Mouse (Mus musculus) forebrain, embryonic 11.5 days (tissue): Measurements from ENCODE around the gene Kcnk3. TPM values are rescaled to one million over a fixed set of nuclear protein-coding genes. Genes with fewer than 3 reads are reported as not detected.

Experiments used
- ATAC-seq: fragments of 200-750 bp; cut with Nextera tagmentation; replicated peaks from 2 replicates; pipeline ENCODE4 v1.8.0; 2017; ENCODE audit warnings: moderate TSS enrichment; ENCODE audit not compliant: low FRiP score
- DNase-seq: peaks from one replicate; pipeline ENCODE4 v3.0.0-alpha.2; 2017; ENCODE audit warnings: low spot score
- H3K27ac ChIP-seq: fragments of 300-500 bp; sonication (generic); 2 replicates; pipeline ENCODE4 v1.5.1; 2014; ENCODE audit warnings: low read depth, low read length
- H3K27me3 ChIP-seq: fragments of 300-500 bp; sonication (generic); 2 replicates; pipeline ENCODE4 v1.6.1; 2014; ENCODE audit warnings: mild to moderate bottlenecking, low read length, mixed read lengths; ENCODE audit not compliant: control insufficient read depth, insufficient read depth
- H3K36me3 ChIP-seq: fragments of 300-500 bp; sonication (generic); 2 replicates; pipeline ENCODE4 v1.6.1; 2014; ENCODE audit warnings: mild to moderate bottlenecking, low read length, moderate library complexity, mixed read lengths; ENCODE audit not compliant: control insufficient read depth, insufficient read depth
- H3K4me1 ChIP-seq: fragments of 300-500 bp; sonication (generic); replicated peaks from 2 replicates; pipeline ENCODE4 v1.6.1; 2014; ENCODE audit warnings: low read length, mixed read lengths; ENCODE audit not compliant: control insufficient read depth, insufficient read depth
- H3K4me2 ChIP-seq: fragments of 300-500 bp; sonication (generic); 2 replicates; pipeline ENCODE4 v1.6.1; 2014; ENCODE audit warnings: low read depth, mild to moderate bottlenecking, low read length, moderate library complexity, mixed read lengths; ENCODE audit not compliant: severe bottlenecking
- H3K4me3 ChIP-seq: fragments of 300-500 bp; sonication (generic); 2 replicates; pipeline ENCODE4 v1.5.1; 2014; ENCODE audit warnings: low read depth, low read length
- H3K9ac ChIP-seq: fragments of 300-500 bp; sonication (generic); 2 replicates; pipeline ENCODE4 v1.6.1; 2014; ENCODE audit warnings: low read length
- H3K9me3 ChIP-seq: fragments of 300-500 bp; sonication (generic); 2 replicates; pipeline ENCODE4 v1.6.1; 2016; ENCODE audit warnings: low read length, mixed read lengths; ENCODE audit not compliant: control insufficient read depth
- WGBS: fragments of 180-500 bp; shearing (Covaris S2); extraction: QIAGEN DNeasy Blood & Tissue Kit; methylation state at CpG from one replicate; pipeline ENCODE4 v1.1.7; 2014; 5-methylcytosine and 5-hydroxymethylcytosine counted together
- polyA plus RNA-seq: library from polyadenylated mRNA; unstranded; fragments of >200 nt; fragmentation: Nextera tagmentation; extraction: Ambion mirVana; gene quantifications from 2 replicates; pipeline ENCODE4 v1.2.1, GENCODE M21; 2014

The Kcnk3 gene
- polyA plus RNA-seq, 1 experiment from 2014 or later, result 0.20 TPM

- Histone ChIP-seq H3K4me3 (no peak overlapping the region), H3K9ac (no peak overlapping the region), H3K27me3 (no peaks in the 10 kb centered on the region), H3K36me3 (no peaks in the 10 kb centered on the region), H3K9me3 (no peaks in the 10 kb centered on the region), H3K4me2 (no peak overlapping the region), H3K27ac (no peak overlapping the region), H3K4me1 (no peaks in the 10 kb centered on the region)
- 77% methylated on average over 4 of the region's 4 CpGs for WGBS
- no peak for DNase-seq
- no peak for ATAC-seq
Observed at GRCm38 (mm10) chr5:30603926-30604325, 16.0 kb downstream of the Kcnk3 start.

- ATAC-seq (no peak), DNase-seq (no peak)
- Histone ChIP-seq H3K9me3 (no peaks in the 10 kb centered on the region), H3K4me1 (no peaks in the 10 kb centered on the region), H3K9ac (no peak overlapping the region), H3K27ac (no peak overlapping the region), H3K4me2 (no peak overlapping the region), H3K36me3 (no peaks in the 10 kb centered on the region), H3K4me3 (no peak overlapping the region), H3K27me3 (no peaks in the 10 kb centered on the region)
- 82% methylated on average over 8 of the region's 8 CpGs for WGBS
Observed at GRCm38 (mm10) chr5:30604769-30605188, 16.8 kb downstream of the Kcnk3 start.

DNA sequence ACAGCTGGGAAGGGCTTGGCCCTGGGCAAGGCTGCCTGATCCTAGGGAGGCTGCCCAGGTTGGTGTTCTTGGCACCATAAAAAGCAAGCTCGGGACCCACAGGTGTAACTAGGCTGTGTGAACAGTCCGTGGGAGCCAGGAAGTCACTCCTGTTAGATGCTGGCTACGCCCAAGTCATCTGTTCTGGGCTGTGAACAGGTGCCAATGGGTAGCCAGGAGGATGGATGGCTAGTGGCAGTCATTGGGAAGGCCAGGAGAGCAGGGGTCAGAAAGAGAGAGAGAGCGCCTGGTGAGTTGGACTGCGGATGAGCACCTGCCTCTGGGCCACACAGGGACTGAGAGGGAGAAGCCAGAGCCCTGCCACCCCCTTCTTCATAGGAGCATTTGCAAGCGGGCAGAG is 17.7 kb downstream of the Kcnk3 start:
- WGBS, result 81% methylated on average over 6 of the region's 6 CpGs

DNA sequence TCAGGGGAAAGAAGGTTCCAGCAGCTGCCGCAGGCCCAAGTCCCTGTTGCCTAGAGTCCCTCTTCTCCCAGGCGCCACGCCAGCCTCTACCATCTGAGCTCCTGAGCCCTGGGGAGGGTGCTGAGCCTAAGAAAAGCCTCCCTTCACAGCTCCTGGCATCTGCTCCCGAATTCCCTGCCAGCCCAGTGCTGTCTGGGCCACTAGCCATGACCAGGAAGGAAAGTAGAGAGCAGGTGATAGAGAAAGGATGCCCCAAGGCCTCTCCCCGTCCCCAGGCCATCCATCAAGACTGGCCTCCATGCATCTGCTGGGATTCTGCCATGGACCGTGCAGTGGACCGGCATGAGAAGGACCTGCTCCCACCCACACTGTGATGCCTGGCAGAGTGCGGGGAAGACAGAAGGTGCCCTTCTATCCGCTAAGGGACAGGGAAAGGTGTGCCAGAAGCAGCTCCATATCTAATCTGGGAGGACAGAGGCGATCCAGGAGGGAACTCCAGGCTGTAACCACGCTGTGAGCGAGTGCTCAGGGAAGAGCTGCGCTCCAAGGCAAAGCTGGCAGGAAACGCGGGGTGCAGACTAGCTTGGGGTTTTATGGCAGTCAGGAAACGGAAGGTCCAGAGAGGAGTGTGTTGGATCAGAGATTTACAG is 18.6 kb downstream of the Kcnk3 start:
- WGBS, result 76% methylated on average over 16 of the region's 16 CpGs
- no peak for DNase-seq

More for the DNA sequence above, 17.7 kb downstream of the Kcnk3 start:
- Histone ChIP-seq H3K9ac (no peak overlapping the region), H3K4me1 (no peaks in the 10 kb centered on the region), H3K36me3 (no peaks in the 10 kb centered on the region), H3K4me2 (no peak overlapping the region), H3K27ac (no peak overlapping the region), H3K27me3 (no peaks in the 10 kb centered on the region), H3K9me3 (no peaks in the 10 kb centered on the region), H3K4me3 (no peak overlapping the region)
- DNase-seq, result no peak
- no peak for ATAC-seq

DNA sequence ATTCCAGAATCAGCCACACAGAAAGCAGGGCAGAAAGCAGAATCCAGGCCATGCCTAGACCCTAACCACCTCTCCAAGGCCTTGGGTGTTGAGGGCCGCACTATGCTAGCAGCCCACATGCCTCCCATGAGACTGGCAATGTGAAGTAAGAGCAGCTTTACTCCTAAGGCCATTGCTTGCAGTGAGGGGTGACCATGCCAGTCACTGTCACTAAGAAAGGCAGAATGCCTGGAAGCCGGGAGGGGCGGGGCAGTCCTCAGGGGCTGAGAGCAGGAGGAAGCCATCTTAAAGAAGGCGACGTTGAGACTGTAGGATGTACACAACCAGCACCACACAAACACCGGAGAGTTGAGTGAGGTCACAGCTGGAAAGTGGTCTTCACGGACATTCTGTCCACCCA is 21.1 kb downstream of the Kcnk3 start:
- Histone ChIP-seq H3K4me2 (no peak overlapping the region), H3K27ac (no peak overlapping the region), H3K27me3 (no peaks in the 10 kb centered on the region), H3K9ac (no peak overlapping the region), H3K4me1 (no peaks in the 10 kb centered on the region), H3K36me3 (no peaks in the 10 kb centered on the region), H3K4me3 (no peak overlapping the region), H3K9me3 (no peaks in the 10 kb centered on the region)
- WGBS, result 88% methylated on average over 7 of the region's 7 CpGs
- no peak for ATAC-seq
- DNase-seq, result no peak

More for the DNA sequence above, 18.6 kb downstream of the Kcnk3 start:
- Histone ChIP-seq H3K9ac (no peak overlapping the region), H3K4me1 (no peaks in the 10 kb centered on the region), H3K27me3 (no peaks in the 10 kb centered on the region), H3K9me3 (no peaks in the 10 kb centered on the region), H3K4me2 (no peak overlapping the region), H3K36me3 (no peaks in the 10 kb centered on the region), H3K27ac (no peak overlapping the region), H3K4me3 (no peak overlapping the region)
- ATAC-seq, result no peak

- Histone ChIP-seq H3K36me3 (no peaks in the 10 kb centered on the region), H3K9ac (no peak overlapping the region), H3K27me3 (no peaks in the 10 kb centered on the region), H3K4me3 (no peak overlapping the region), H3K4me1 (no peaks in the 10 kb centered on the region), H3K9me3 (no peaks in the 10 kb centered on the region), H3K27ac (no peak overlapping the region), H3K4me2 (no peak overlapping the region)
- ATAC-seq (no peak), DNase-seq (no peak)
- 86% methylated on average over 8 of the region's 8 CpGs for WGBS
Observed at GRCm38 (mm10) chr5:30609918-30610645, 22.1 kb downstream of the Kcnk3 start.

DNA sequence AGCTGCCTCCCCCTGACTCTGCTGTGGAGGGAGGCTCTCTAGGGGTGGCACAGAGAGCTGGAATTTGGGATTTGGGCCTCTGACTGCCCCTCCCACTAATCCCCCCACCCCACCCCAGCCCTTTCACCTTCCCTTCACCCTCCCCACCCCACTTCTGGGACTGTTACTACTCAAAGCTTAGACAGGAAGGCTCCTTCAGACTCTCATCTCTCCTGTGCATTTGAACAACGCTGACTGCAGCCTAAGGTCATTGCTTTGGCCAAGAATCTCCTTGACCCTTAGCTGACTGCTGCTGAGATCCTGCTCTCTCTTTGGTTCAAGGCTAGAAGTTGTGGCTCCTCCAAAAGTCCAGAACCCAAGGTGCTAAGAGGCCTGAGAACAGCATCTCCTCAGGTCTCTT is 23.1 kb downstream of the Kcnk3 start:
- Histone ChIP-seq H3K4me2 (no peak overlapping the region), H3K4me1 (no peaks in the 10 kb centered on the region), H3K36me3 (no peaks in the 10 kb centered on the region), H3K9me3 (no peaks in the 10 kb centered on the region), H3K9ac (no peak overlapping the region), H3K27ac (no peak overlapping the region), H3K4me3 (no peak overlapping the region), H3K27me3 (no peaks in the 10 kb centered on the region)
- 80% methylated on average over 1 of the region's 1 CpGs for whole genome bisulfite sequencing
- DNase-seq (no peak), ATAC-seq (no peak)

GRCm38 (mm10) chr5:30611689-30612088 is 23.7 kb downstream of the Kcnk3 start:
- H3K4me1 ChIP-seq, result no peaks in the 10 kb centered on the region
- no peak overlapping the region for H3K4me2 ChIP-seq
- H3K27ac ChIP-seq, result no peak overlapping the region
- no peaks in the 10 kb centered on the region for H3K9me3 ChIP-seq
- no peaks in the 10 kb centered on the region for H3K36me3 ChIP-seq
- no peak for ATAC-seq
- DNase-seq, result no peak
- no peak overlapping the region for H3K9ac ChIP-seq
- 23% methylated on average over 3 of the region's 3 CpGs for WGBS
- H3K27me3 ChIP-seq, result no peaks in the 10 kb centered on the region
- no peak overlapping the region for H3K4me3 ChIP-seq

GRCm38 (mm10) chr5:30612575-30612974 is 24.6 kb downstream of the Kcnk3 start:
- Histone ChIP-seq H3K4me3 (no peak overlapping the region), H3K27ac (no peak overlapping the region), H3K9me3 (no peaks in the 10 kb centered on the region), H3K36me3 (no peaks in the 10 kb centered on the region), H3K4me1 (no peaks in the 10 kb centered on the region), H3K27me3 (no peaks in the 10 kb centered on the region), H3K9ac (no peak overlapping the region), H3K4me2 (no peak overlapping the region)
- ATAC-seq (no peak), DNase-seq (no peak)
- 86% methylated on average over 4 of the region's 4 CpGs for whole genome bisulfite sequencing
